Mouse (Mus musculus) olfactory bulb, adult 2 months (tissue): ENCODE data around the gene Prss43.

Source experiments
- CTCF ChIP-seq: fragments of 200-500 bp; IDR thresholded peaks from 2 replicates; pipeline ENCODE4 v1.5.1; 2012; ENCODE audit warnings: low read depth, mild to moderate bottlenecking, low read length, moderate library complexity; ENCODE audit not compliant: insufficient read depth
- POLR2A ChIP-seq: fragments of 200-500 bp; IDR thresholded peaks from 2 replicates; pipeline ENCODE4 v1.6.1; 2012; ENCODE audit warnings: mild to moderate bottlenecking, low read depth, low read length, moderate library complexity; ENCODE audit not compliant: insufficient read depth

DNA sequence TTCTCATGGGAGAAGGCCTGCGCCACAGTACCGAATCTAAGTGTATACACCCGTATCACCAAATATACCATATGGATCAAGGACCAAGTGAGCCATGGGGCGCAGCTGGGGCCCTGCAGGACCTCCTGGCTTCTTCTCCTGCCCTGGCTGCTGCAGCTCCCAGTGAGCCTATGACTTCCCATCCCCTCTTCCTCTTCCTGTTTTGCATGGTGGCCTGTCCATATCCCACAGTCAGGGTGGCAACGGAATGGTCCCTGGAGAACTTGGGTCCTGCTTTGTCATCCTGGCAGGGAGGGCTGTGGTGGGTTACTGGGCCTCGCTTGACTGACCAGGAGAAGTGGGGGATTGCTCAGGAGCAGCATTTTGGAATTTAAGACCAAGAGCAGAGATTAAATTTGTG lies 14.4 kb downstream of the Prss43 start:
- TF ChIP-seq POLR2A (no peak), CTCF (no peak)
